Mouse (Mus musculus) limb, embryonic 14.5 days (tissue): ENCODE results near the gene Itpk1. TPM values are rescaled to one million over a fixed set of nuclear protein-coding genes. Genes with fewer than 3 reads are reported as not detected.

Experiments used
- ATAC-seq: fragments of 200-750 bp; cut with Nextera tagmentation; 2 replicates; pipeline ENCODE4 v1.8.0; 2017; ENCODE audit warnings: low read depth, moderate number of reproducible peaks, moderate TSS enrichment; ENCODE audit not compliant: low FRiP score
- DNase-seq: peaks from one replicate; pipeline ENCODE4 v3.0.0-alpha.2; 2015; ENCODE audit warnings: low spot score
- H3K27ac ChIP-seq: fragments of 300-500 bp; sonication (generic); replicated peaks from 2 replicates; pipeline ENCODE4 v1.5.1; 2014; ENCODE audit warnings: low read depth, mild to moderate bottlenecking, low read length, moderate library complexity, mixed read lengths
- H3K27me3 ChIP-seq: fragments of 300-500 bp; sonication (generic); 2 replicates; pipeline ENCODE4 v1.6.1; 2014; ENCODE audit warnings: low read length, mixed read lengths; ENCODE audit not compliant: control insufficient read depth, insufficient read depth
- H3K36me3 ChIP-seq: fragments of 300-500 bp; sonication (generic); 2 replicates; pipeline ENCODE4 v1.6.1; 2014; ENCODE audit warnings: mild to moderate bottlenecking, low read length, moderate library complexity, mixed read lengths; ENCODE audit not compliant: control insufficient read depth, insufficient read depth
- H3K4me1 ChIP-seq: fragments of 300-500 bp; sonication (generic); 2 replicates; pipeline ENCODE4 v1.6.1; 2014; ENCODE audit warnings: antibody characterized with exemption, low read length, mixed read lengths; ENCODE audit not compliant: control insufficient read depth, insufficient read depth
- H3K4me2 ChIP-seq: fragments of 300-500 bp; sonication (generic); replicated peaks from 2 replicates; pipeline ENCODE4 v1.6.1; 2014; ENCODE audit warnings: low read depth, mild to moderate bottlenecking, low read length, moderate library complexity; ENCODE audit not compliant: severe bottlenecking
- H3K4me3 ChIP-seq: fragments of 300-500 bp; sonication (generic); replicated peaks from 2 replicates; pipeline ENCODE4 v1.5.1; 2014; ENCODE audit warnings: low read length
- H3K9ac ChIP-seq: fragments of 300-500 bp; sonication (generic); 2 replicates; pipeline ENCODE4 v1.6.1; 2014; ENCODE audit warnings: mild to moderate bottlenecking, low read depth, low read length, moderate library complexity; ENCODE audit not compliant: severe bottlenecking
- H3K9me3 ChIP-seq: fragments of 300-500 bp; sonication (generic); 2 replicates; pipeline ENCODE4 v1.6.1; 2016; ENCODE audit warnings: low read length; ENCODE audit not compliant: control insufficient read depth
- POLR2A ChIP-seq: fragments of 200-500 bp; IDR thresholded peaks from 2 replicates; pipeline ENCODE4 v1.8.0; 2012; ENCODE audit warnings: inconsistent platforms, mild to moderate bottlenecking, moderate library complexity, borderline replicate concordance; ENCODE audit not compliant: insufficient read depth, insufficient read length; ENCODE audit errors: extremely low read depth
- WGBS: fragments of 180-500 bp; shearing (Covaris S2); extraction: QIAGEN DNeasy Blood & Tissue Kit; methylation state at CpG from one replicate; pipeline ENCODE4 v1.1.7; 2014; 5-methylcytosine and 5-hydroxymethylcytosine counted together
- polyA plus RNA-seq, 2 experiments: library from polyadenylated mRNA; depleted of rRNA in 1 of 2; stranded (reverse) in 1 of 2; unstranded in 1 of 2; fragments of >200 nt; fragmentation: Nextera tagmentation in 1 of 2; extraction: Ambion mirVana in 1 of 2; gene quantifications; 2 replicates each; pipeline versions ENCODE4 v1.2.1 to v1.2.3; 2012 to 2014

Itpk1 gene
- polyA plus RNA-seq, 2 experiments, result 8.3 to 10.3 TPM

DNA sequence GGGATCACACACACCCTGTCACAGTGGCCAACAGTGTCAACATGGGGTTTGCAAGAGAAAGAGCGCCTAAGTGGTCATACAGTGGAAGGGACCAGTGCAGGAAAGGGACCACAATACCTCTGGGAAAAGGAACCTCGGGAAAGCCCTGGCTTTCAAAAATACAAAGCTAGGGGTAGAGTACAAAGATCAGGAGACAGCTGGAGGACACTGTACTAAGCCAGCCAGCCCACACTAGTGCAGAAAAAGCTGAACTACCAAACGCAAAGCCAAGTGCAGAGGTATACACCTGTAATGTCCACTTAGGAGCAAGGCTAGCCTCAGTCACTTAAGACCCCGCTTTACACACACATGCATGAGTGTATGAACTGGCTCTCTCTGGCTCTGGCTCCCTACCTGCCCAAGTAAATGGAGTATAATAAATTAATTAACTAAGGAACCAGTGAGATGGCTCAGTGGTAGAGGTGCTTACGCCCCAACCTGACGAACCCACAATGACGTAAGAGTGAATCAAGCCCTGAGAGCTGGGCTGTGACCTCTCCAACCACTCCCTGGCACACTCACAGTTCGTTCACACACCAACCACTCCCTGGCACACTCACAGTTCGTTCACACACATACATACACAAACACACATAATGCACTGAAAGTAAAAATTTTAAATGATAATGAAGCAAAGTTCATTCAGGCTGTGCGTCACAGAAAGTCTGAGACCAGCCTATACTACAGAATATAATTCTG is 39.1 kb downstream of the Itpk1 start:
- Histone ChIP-seq H3K9me3 (no peaks in the 10 kb centered on the region), H3K27me3 (no peaks in the 10 kb centered on the region), H3K36me3 (no peaks in the 10 kb centered on the region), H3K4me1 (peaks cover 6% of the 10 kb centered on the region; the same call in 1 of the 2 replicates), H3K4me2 (no peak overlapping the region), H3K9ac (no peak overlapping the region), H3K4me3 (no peak overlapping the region), H3K27ac (no peak overlapping the region)
- WGBS, result 88% methylated on average over 10 of the region's 10 CpGs
- no peak for TF ChIP-seq POLR2A
- no peak for ATAC-seq
- DNase-seq, result no peak

DNA sequence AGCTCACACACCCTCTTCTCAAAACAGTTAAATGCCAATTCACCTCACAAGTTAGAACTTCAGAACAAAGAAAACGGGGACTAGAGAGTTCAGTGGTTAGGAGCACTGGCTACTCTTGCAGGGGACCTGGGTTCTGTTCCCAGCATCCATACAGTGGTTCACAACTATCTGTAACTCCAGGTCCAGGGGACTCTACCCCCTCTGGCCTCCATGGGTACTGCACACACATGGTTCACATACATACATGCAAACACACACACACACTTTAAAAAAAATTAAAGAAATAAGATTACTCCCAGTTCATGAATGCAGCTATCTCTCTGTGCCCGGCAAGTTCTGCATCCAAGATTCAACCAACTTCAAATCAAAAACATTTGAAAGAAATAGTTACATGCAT is 40.7 kb downstream of the Itpk1 start:
- no peak overlapping the region for H3K4me3 ChIP-seq
- 97% methylated on average over 2 of the region's 2 CpGs for WGBS
- TF ChIP-seq POLR2A, result no peak
- no peak overlapping the region for H3K27ac ChIP-seq
- ATAC-seq (no peak), DNase-seq (no peak)
- H3K27me3 ChIP-seq, result no peaks in the 10 kb centered on the region
- no peak overlapping the region for H3K9ac ChIP-seq
- H3K36me3 ChIP-seq, result no peaks in the 10 kb centered on the region
- H3K4me1 ChIP-seq, result peaks cover 6% of the 10 kb centered on the region; the same call in 1 of the 2 replicates
- H3K4me2 ChIP-seq, result no peak overlapping the region
- H3K9me3 ChIP-seq, result no peaks in the 10 kb centered on the region

DNA sequence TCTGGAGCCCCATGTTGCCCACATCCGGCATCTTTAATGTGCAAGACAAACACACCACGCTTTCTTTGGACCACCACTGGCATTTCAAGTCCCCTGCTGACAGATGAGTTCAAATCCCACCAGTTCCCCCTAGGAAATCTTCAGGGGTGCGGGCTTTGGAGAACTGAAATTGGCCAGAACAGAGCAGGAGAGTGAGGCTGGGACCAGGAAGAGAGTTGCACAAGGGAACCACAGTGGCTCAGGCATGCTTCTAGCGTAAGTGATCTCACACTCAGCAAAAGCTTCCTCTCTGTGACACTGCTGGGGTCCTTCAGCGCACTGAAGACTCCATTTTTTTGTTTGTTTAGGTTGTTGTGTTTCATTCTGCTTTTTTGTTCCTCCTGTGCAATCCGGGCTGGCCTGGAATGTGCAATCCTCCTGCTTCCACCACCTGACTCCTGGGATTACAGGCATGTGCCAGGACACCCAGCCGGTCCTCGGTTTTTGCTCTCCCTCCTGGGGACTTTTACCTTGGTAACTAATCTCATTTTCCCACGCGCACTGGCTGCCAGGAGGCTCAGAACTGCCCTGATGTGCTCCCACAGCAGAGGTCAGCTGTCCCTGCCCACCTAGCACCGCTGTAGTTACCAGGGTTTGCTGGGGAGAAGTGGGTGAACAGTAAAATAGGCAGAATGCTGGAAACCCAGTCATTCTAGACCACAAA is 41.2 kb downstream of the Itpk1 start:
- no peaks in the 10 kb centered on the region for H3K27me3 ChIP-seq
- H3K27ac ChIP-seq, result no peak overlapping the region
- WGBS, result 84% methylated on average over 11 of the region's 11 CpGs
- ATAC-seq, result no peak
- peaks cover 6% of the 10 kb centered on the region; the same call in 1 of the 2 replicates for H3K4me1 ChIP-seq
- no peak for DNase-seq
- H3K36me3 ChIP-seq, result no peaks in the 10 kb centered on the region
- H3K4me2 ChIP-seq, result no peak overlapping the region
- TF ChIP-seq POLR2A, result no peak
- no peaks in the 10 kb centered on the region for H3K9me3 ChIP-seq
- no peak overlapping the region for H3K4me3 ChIP-seq
- no peak overlapping the region for H3K9ac ChIP-seq

DNA sequence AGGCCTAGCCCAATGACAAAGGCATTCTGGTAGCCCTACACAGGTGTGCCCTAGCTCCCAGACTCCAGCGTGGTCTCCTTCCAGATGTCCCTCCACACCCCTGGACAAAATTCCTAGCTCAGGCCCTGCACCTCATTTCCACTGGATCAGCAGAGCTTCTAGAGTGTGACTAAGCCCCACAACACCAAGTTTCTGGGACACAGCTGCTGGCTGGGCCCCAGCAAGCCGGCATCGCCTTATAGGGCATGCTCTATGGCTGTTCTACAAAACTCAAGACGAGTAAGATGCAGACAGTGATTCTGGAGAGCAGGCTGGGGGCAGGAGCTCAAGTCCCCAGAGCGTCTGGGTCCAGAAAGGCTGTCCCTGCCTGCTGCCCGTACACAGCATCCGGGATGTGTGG is 43.0 kb downstream of the Itpk1 start:
- 65% methylated on average over 7 of the region's 7 CpGs for WGBS

DNA sequence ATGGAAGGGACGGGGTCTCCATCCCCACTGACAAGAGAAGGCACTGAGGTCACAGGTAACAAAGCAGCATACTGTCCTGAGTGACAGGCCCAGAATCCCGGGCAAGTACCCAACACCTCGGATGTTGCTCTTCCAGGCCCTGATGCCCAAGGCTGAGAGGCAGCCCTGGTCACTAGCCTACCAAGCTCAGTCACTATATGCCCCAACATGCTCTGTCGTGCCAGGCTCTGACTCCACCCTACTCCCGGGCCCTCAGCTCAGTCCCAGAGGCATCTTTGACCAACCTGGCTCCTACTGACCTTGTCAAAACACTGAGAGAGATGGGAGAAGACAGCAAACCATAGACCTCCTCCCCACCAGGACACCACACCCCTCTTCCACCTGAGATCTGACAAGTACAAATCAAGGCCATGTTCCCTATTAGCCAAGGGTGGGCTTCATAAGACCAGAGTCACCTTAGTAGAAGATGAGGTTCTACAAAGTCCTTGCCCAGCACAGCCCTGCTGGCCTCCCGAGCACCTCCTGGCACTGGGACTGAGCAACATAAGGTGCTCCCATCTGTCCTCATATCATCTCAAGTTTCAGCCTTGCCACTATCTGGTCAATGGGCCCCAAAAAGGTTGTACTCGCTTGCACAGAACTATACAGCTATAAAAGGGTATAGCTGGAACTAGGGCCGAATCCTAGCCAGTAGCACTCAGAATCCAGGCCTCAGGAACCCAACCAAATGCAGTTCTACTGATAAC is 43.7 kb downstream of the Itpk1 start:
- H3K27me3 ChIP-seq, result no peaks in the 10 kb centered on the region
- no peak overlapping the region for H3K9ac ChIP-seq
- no peaks in the 10 kb centered on the region for H3K36me3 ChIP-seq
- H3K4me2 ChIP-seq, result no peak overlapping the region
- TF ChIP-seq POLR2A, result no peak
- peaks cover 6% of the 10 kb centered on the region; the same call in 1 of the 2 replicates for H3K4me1 ChIP-seq
- WGBS, result 83% methylated on average over 8 of the region's 8 CpGs
- ATAC-seq (no peak), DNase-seq (no peak)
- no peak overlapping the region for H3K4me3 ChIP-seq
- no peaks in the 10 kb centered on the region for H3K9me3 ChIP-seq
- no peak overlapping the region for H3K27ac ChIP-seq

More for the DNA sequence above, 43.0 kb downstream of the Itpk1 start:
- Histone ChIP-seq H3K4me2 (no peak overlapping the region), H3K27ac (0 out of 2 replicates have a peak overlapping the region, but pooled peaks have one; percentile 9), H3K4me1 (peaks cover 6% of the 10 kb centered on the region; the same call in 1 of the 2 replicates), H3K36me3 (no peaks in the 10 kb centered on the region), H3K4me3 (no peak overlapping the region), H3K9ac (no peak overlapping the region), H3K27me3 (no peaks in the 10 kb centered on the region), H3K9me3 (no peaks in the 10 kb centered on the region)
- ATAC-seq (0 out of 2 replicates have a peak, but pooled peaks have one; percentile 12), DNase-seq (no peak)
- no peak for TF ChIP-seq POLR2A
